Mouse (Mus musculus) heart, adult 11 months (tissue): ENCODE measurements around the gene Creb5.

Source experiments
- DNase-seq: peaks from one replicate; pipeline ENCODE4 v3.0.0; 2022

Gene Creb5

GRCm38 (mm10) chr6:53445862-53446460 lies 158.9 kb downstream of the Creb5 start:
- no peak for DNase-seq

- no peak for DNase-seq
Observed at GRCm38 (mm10) chr6:53447479-53447878, 160.4 kb downstream of the Creb5 start.

- DNase-seq = peak; percentile 78
Observed at GRCm38 (mm10) chr6:53448317-53448870, 161.3 kb downstream of the Creb5 start.

GRCm38 (mm10) chr6:53449437-53450173 lies 162.5 kb downstream of the Creb5 start:
- no peak for DNase-seq

- no peak for DNase-seq
Observed at GRCm38 (mm10) chr6:53450494-53450893, 163.4 kb downstream of the Creb5 start.

GRCm38 (mm10) chr6:53452240-53452639 lies 165.2 kb downstream of the Creb5 start:
- DNase-seq = no peak

GRCm38 (mm10) chr6:53455442-53455841 lies 168.4 kb downstream of the Creb5 start:
- DNase-seq = no peak

GRCm38 (mm10) chr6:53456111-53456510 lies 169.0 kb downstream of the Creb5 start:
- DNase-seq = peak; percentile 21

GRCm38 (mm10) chr6:53459995-53460747 lies 173.1 kb downstream of the Creb5 start:
- DNase-seq = peak; percentile 72

- peak; percentile 71 for DNase-seq
Observed at GRCm38 (mm10) chr6:53461056-53461455, 174.0 kb downstream of the Creb5 start.

- peak; percentile 96 for DNase-seq
Observed at GRCm38 (mm10) chr6:53461775-53462770, 175.0 kb downstream of the Creb5 start.

GRCm38 (mm10) chr6:53462802-53463201 lies 175.7 kb downstream of the Creb5 start:
- DNase-seq = peak; percentile 89

- DNase-seq = peak; percentile 89
Observed at GRCm38 (mm10) chr6:53463261-53463813, 176.3 kb downstream of the Creb5 start.

GRCm38 (mm10) chr6:53469204-53469603 lies 182.1 kb downstream of the Creb5 start:
- DNase-seq = no peak

GRCm38 (mm10) chr6:53469703-53470102 lies 182.6 kb downstream of the Creb5 start:
- peak; percentile 83 for DNase-seq

- DNase-seq = peak; percentile 95
Observed at GRCm38 (mm10) chr6:53470559-53470958, 183.5 kb downstream of the Creb5 start.

- DNase-seq = peak; percentile 62
Observed at GRCm38 (mm10) chr6:53470999-53471591, 184.0 kb downstream of the Creb5 start.

- peak; percentile 86 for DNase-seq
Observed at GRCm38 (mm10) chr6:53472751-53473150, 185.7 kb downstream of the Creb5 start.

- DNase-seq = peak; percentile 91
Observed at GRCm38 (mm10) chr6:53477501-53477900, 190.4 kb downstream of the Creb5 start.

- DNase-seq = peak; percentile 58
Observed at GRCm38 (mm10) chr6:53490917-53491316, 203.8 kb downstream of the Creb5 start.

GRCm38 (mm10) chr6:53491331-53491730 lies 204.3 kb downstream of the Creb5 start:
- peak; percentile 49 for DNase-seq
